Mouse (Mus musculus) CH12.LX (cell line): Measurements from ENCODE around the gene Drc1.

Experiments used
- CHD2 ChIP-seq: IDR thresholded peaks from 2 replicates; pipeline ENCODE4 v1.6.1; 2011; ENCODE audit warnings: low read length, improper control_type of control experiment
- CTCF ChIP-seq, 2 experiments: IDR thresholded peaks in 1 of 2; conservative IDR thresholded peaks in 1 of 2; 2 replicates each; pipeline ENCODE4 v1.5.1; 2011 to 2012; ENCODE audit warnings: low read depth in 2 of 2, low read length in 2 of 2, improper control_type of control experiment in 1 of 2, inconsistent platforms in 1 of 2, mild to moderate bottlenecking in 1 of 2, moderate library complexity in 1 of 2
- E2F4 ChIP-seq: IDR thresholded peaks from 2 replicates; pipeline ENCODE4 v1.6.1; 2011; ENCODE audit warnings: low read depth, low read length, improper control_type of control experiment; ENCODE audit not compliant: insufficient replicate concordance
- HCFC1 ChIP-seq: IDR thresholded peaks from 2 replicates; pipeline ENCODE4 v1.6.1; 2012; ENCODE audit warnings: low read depth, mild to moderate bottlenecking, inconsistent platforms, low read length, improper control_type of control experiment
- KAT2A ChIP-seq: IDR thresholded peaks from 2 replicates; pipeline ENCODE4 v1.6.1; 2012; ENCODE audit warnings: low read length, improper control_type of control experiment, inconsistent platforms; ENCODE audit not compliant: insufficient replicate concordance
- PAX5 ChIP-seq: IDR thresholded peaks from 2 replicates; pipeline ENCODE4 v1.6.1; 2012; ENCODE audit warnings: low read length, inconsistent platforms, mixed read lengths
- UBTF ChIP-seq: IDR thresholded peaks from 2 replicates; pipeline ENCODE4 v1.6.1; 2012; ENCODE audit warnings: low read depth, mild to moderate bottlenecking, inconsistent platforms, low read length, improper control_type of control experiment, moderate library complexity
- USF1 ChIP-seq: IDR thresholded peaks from 2 replicates; pipeline ENCODE4 v1.6.1; 2014; ENCODE audit warnings: low read depth, mild to moderate bottlenecking, inconsistent platforms, low read length, improper control_type of control experiment

GRCm38 (mm10) chr5:30245861-30246416 is 35.2 kb upstream of the Drc1 start:
- TF ChIP-seq CTCF (conservative IDR thresholded peaks at IDR 0.05 in 1 of 2, IDR thresholded peaks at IDR 0.05 in 1 of 2; ENCODE audit: low read depth in 2 of 2, low read length in 2 of 2), result no peak
- no peak for TF ChIP-seq UBTF
- no peak for TF ChIP-seq KAT2A
- TF ChIP-seq E2F4, result no peak
- TF ChIP-seq CHD2, result no peak
- TF ChIP-seq HCFC1, result no peak
- TF ChIP-seq PAX5, result no peak
- TF ChIP-seq USF1, result no peak
